Mouse (Mus musculus): ENCODE measurements around the gene Col4a2.
"Not testable (repeated sequence)": the region's sequence is repeated elsewhere in the genome, so short reads cannot be mapped to it uniquely, and the experiment has no call there.

Gene Col4a2

DNA sequence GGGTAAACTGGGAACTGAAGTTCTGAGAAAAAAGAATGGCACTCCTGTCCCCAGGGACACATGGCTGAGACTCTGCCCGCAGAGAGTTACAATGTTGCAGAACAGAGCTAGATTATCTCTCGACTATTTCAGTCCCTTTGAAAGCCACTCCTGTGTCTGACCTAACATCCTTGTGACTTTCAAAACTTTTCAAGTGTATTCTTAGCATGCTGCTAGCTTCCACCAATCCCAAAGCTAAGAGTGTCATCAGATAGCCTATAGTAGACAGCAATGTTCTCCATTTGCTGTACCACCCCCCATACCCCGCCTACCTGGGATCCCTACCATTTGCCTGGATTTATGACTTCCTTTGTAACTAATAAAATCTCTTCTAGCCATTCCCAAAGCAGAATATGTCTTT lies 169.9 kb downstream of the Col4a2 start:
- Histone ChIP-seq H3K9me3 (ENCODE audit: low read length) (no peaks in the 10 kb centered on the region), H3K4me1 (replicated peaks; ENCODE audit: low read depth, low read length) (peaks cover 50% of the 10 kb centered on the region), H3K27me3 (ENCODE audit: insufficient read depth, low read length) (peaks cover 44% of the 10 kb centered on the region), H3K36me3 (ENCODE audit: insufficient read depth, low read length) (no peaks in the 10 kb centered on the region), H3K4me3 (replicated peaks; ENCODE audit: low read length) (no peak overlapping the region)
- TF ChIP-seq CTCF (conservative IDR thresholded peaks at IDR 0.05; ENCODE audit: low read length) (no peak), POU5F1 (IDR thresholded peaks at IDR 0.05; ENCODE audit: borderline replicate concordance, low read length) (no peak), NANOG (IDR thresholded peaks at IDR 0.05; ENCODE audit: borderline replicate concordance, low read length) (no peak)

DNA sequence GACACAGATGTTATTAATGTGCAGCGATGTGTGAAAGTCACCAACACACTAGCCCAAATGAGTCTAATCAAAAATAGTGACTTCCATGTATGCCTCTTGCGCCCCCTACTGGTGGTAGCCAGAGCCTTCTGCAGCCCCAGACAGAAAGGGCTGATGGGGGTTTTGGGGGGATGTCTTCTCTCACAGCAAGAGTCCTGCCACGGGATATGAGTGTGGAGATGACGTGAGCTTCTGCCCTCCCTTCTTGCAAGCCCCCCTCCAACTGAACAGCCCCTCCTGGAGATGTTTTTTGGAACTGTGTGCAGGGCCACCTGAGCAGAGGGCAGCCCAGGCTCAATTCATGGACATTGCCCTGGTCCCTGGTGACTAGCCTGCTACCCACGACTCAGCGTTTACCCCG lies 173.5 kb downstream of the Col4a2 start:
- no peaks in the 10 kb centered on the region for H3K36me3 ChIP-seq (ENCODE audit: insufficient read depth, low read length)
- peaks cover 22% of the 10 kb centered on the region for H3K4me1 ChIP-seq (replicated peaks; ENCODE audit: low read depth, low read length)
- TF ChIP-seq NANOG (IDR thresholded peaks at IDR 0.05; ENCODE audit: borderline replicate concordance, low read length) (no peak), CTCF (conservative IDR thresholded peaks at IDR 0.05; ENCODE audit: low read length) (peak; percentile 96)
- H3K9me3 ChIP-seq (ENCODE audit: low read length), result no peaks in the 10 kb centered on the region
- no peak overlapping the region for H3K4me3 ChIP-seq (replicated peaks; ENCODE audit: low read length)
- peaks cover 15% of the 10 kb centered on the region for H3K27me3 ChIP-seq (ENCODE audit: insufficient read depth, low read length)

DNA sequence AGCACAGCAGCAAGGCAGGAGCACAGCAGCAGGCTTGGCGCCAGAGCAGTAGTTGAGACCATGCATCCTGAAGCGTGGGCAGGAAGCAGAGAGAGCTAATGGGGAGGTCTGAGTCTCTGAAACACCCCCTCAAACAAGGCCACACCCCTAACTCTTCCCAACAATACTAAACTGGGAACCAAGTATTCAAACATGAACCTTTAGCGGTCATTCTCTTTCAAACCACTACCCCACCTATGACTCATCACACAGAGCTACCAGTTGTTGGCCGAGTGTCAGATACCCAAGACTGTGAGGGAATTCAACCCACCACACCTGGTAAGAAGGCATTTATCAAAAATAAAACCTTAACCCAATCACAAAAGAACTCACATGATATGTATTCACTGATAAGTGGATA lies 174.6 kb downstream of the Col4a2 start:
- no peak for TF ChIP-seq POU5F1 (IDR thresholded peaks at IDR 0.05; ENCODE audit: borderline replicate concordance, low read length)
- TF ChIP-seq CTCF (conservative IDR thresholded peaks at IDR 0.05; ENCODE audit: low read length), result no peak
- no peak for TF ChIP-seq NANOG (IDR thresholded peaks at IDR 0.05; ENCODE audit: borderline replicate concordance, low read length)
- Histone ChIP-seq H3K9me3 (ENCODE audit: low read length) (no peaks in the 10 kb centered on the region), H3K4me1 (replicated peaks; ENCODE audit: low read depth, low read length) (peaks cover 13% of the 10 kb centered on the region), H3K36me3 (ENCODE audit: insufficient read depth, low read length) (no peaks in the 10 kb centered on the region), H3K27me3 (ENCODE audit: insufficient read depth, low read length) (peaks cover 8% of the 10 kb centered on the region), H3K4me3 (replicated peaks; ENCODE audit: low read length) (no peak overlapping the region)

DNA sequence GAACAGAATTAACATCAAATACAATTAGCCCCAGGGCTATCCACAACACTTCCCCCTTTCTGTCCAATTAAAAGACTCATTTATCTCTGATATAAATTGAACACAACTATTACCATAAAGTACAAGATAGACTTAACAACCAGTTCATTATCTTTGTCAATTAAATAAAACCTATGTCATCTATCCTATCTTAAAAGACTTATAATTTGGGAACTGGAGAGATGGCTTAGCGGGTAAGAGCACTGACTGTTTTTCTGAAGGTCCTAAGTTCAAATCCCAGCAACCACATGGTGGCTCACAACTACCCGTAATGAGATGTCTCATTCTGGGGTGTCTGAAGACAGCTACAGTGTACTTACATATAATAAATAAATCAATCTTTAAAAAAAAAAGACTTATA lies 179.7 kb downstream of the Col4a2 start:
- H3K9me3 ChIP-seq (ENCODE audit: low read length); H3K4me3 ChIP-seq (replicated peaks; ENCODE audit: low read length); H3K4me1 ChIP-seq (replicated peaks; ENCODE audit: low read depth, low read length); H3K27me3 ChIP-seq (ENCODE audit: insufficient read depth, low read length); H3K36me3 ChIP-seq (ENCODE audit: insufficient read depth, low read length): not testable (repeated sequence)

DNA sequence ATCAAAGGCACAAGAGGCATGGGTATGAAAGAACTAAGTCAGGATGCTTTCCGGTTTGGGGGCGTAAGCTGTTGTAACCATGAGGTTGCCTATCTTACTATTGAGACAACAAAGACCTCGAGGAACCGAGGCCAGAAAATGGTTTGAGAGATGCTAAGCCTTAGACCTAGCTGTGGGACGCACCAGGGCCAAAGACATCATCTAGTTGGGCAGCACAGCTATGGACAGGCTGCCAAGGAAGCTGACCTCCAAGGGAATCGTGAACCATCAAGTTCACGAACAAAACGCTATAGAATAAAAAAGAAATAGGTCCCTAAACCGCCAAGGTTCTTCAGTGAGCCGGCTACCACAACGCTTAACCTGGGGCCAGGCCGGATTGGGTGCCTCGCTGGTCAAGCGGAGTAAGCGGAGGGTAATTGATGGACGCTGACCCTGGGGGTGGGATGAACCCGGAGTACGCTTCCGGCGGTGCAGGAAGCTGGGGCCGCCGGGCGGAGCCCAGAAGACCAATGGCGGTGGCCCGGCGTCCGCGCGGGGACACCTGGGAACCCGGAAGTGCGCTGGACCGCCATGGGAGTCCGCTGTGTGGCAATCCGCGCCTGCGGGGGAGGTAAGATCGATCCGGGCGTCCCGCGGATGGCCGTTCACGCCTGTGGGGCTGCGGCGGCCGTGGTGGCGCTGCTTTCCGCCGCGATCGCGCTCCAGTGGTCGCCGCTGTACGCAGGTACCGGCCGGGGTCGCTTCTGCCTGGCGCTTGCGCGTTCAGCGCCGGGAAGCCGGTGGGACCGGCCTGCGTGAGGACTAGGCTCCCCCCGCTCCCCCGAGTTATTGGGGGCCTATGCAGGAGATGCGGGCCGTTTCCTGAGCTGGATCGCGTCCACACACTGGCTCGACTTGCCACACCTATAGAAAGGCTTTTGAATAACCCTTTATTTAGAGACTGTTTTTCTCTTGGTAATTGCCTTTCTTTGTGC lies 184.7 kb downstream of the Col4a2 start, which contains the start of gene Naxd:
Gene Naxd (plus strand): TSS at position 490 of the 974 bp plus-strand sequence.
- no peaks in the 10 kb centered on the region for H3K9me3 ChIP-seq (ENCODE audit: low read length)
- peaks cover 34% of the 10 kb centered on the region for H3K4me1 ChIP-seq (replicated peaks; ENCODE audit: low read depth, low read length)
- peak within 1 kb of the TSS; percentile 90 for H3K4me3 ChIP-seq (replicated peaks; ENCODE audit: low read length)
- H3K27me3 ChIP-seq (ENCODE audit: insufficient read depth, low read length), result no peaks in the 10 kb centered on the region
- H3K36me3 ChIP-seq (ENCODE audit: insufficient read depth, low read length), result peaks cover 18% of the 10 kb centered on the region
- TF ChIP-seq NANOG (IDR thresholded peaks at IDR 0.05; ENCODE audit: borderline replicate concordance, low read length) (no peak), CTCF (conservative IDR thresholded peaks at IDR 0.05; ENCODE audit: low read length) (no peak), POU5F1 (IDR thresholded peaks at IDR 0.05; ENCODE audit: borderline replicate concordance, low read length) (no peak)

DNA sequence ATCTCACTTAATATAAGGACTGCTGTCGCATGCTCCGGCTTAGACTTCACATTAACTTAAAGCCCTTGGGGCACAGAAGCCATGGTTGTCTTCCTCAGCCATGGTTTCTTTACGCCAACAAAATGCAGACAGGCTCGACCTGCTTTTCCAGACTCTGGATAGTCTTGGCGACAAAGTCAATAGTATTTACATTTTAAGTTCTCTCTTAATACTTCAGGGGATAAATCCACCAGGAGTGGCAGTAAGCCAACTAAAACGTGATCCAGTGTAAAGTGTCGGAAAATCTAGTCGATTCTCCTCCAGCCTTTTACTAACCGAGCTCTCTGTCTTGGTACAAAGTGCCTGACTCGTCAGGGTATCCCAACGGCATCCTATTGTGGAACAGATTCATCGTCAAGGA lies 185.7 kb downstream of the Col4a2 start:
- no peaks in the 10 kb centered on the region for H3K27me3 ChIP-seq (ENCODE audit: insufficient read depth, low read length)
- peaks cover 27% of the 10 kb centered on the region for H3K36me3 ChIP-seq (ENCODE audit: insufficient read depth, low read length)
- H3K4me1 ChIP-seq (replicated peaks; ENCODE audit: low read depth, low read length), result peaks cover 34% of the 10 kb centered on the region
- H3K4me3 ChIP-seq (replicated peaks; ENCODE audit: low read length), result peak overlapping the region; percentile 90
- TF ChIP-seq CTCF (conservative IDR thresholded peaks at IDR 0.05; ENCODE audit: low read length) (no peak), POU5F1 (IDR thresholded peaks at IDR 0.05; ENCODE audit: borderline replicate concordance, low read length) (no peak), NANOG (IDR thresholded peaks at IDR 0.05; ENCODE audit: borderline replicate concordance, low read length) (no peak)
- H3K9me3 ChIP-seq (ENCODE audit: low read length), result no peaks in the 10 kb centered on the region
